Mouse (Mus musculus): Measurements from ENCODE around the gene Notum. TPM values are rescaled to one million over a fixed set of nuclear protein-coding genes. Genes with fewer than 3 reads are reported as not detected.

Gene Notum
- polyA plus RNA-seq, 1 experiment from 2014 or later: 7.4 TPM

GRCm38 (mm10) chr11:120625152-120625775, 35.7 kb downstream of the Notum start, which contains the start of gene Sirt7:
TSS of gene Sirt7 (minus strand) at chr11:120625240.
- Histone ChIP-seq H3K27ac (peak within 1 kb of the TSS; percentile 95), H3K9ac (ENCODE audit: low read depth, low read length) (peak within 1 kb of the TSS; percentile 86), H3K36me3 (ENCODE audit: insufficient read depth, low read length) (peaks cover 22% of the 10 kb centered on the region), H3K4me1 (replicated peaks; ENCODE audit: insufficient read depth, low read length) (peaks cover 14% of the 10 kb centered on the region), H3K4me2 (ENCODE audit: low read length) (peak within 1 kb of the TSS; percentile 75), H3K9me3 (replicated peaks; ENCODE audit: low read length) (no peaks in the 10 kb centered on the region), H3K4me3 (replicated peaks; ENCODE audit: low read depth, low read length) (peak within 1 kb of the TSS; percentile 91), H3K27me3 (ENCODE audit: insufficient read depth, low read length) (no peaks in the 10 kb centered on the region)
- ATAC-seq (replicated peaks; ENCODE audit: low FRiP score, low read depth) (peak; percentile 18; the same call in 1 of the 2 replicates), DNase-seq (ENCODE audit: low spot score) (no peak)
- no peak for TF ChIP-seq CTCF (IDR thresholded peaks at IDR 0.05; ENCODE audit: low read depth)
- WGBS: 16% methylated on average over 5 of the region's 5 CpGs

- under 1% methylated on average over 53 of the region's 53 CpGs for WGBS
- peak overlapping the region; percentile 91 for H3K4me3 ChIP-seq (replicated peaks; ENCODE audit: low read depth, low read length)
These were observed 36.3 kb downstream of the Notum start for GRCm38 (mm10) chr11:120624680-120625111.

GRCm38 (mm10) chr11:120623961-120624679, 36.9 kb downstream of the Notum start:
- DNase-seq (ENCODE audit: low spot score) (peak; percentile 81), ATAC-seq (replicated peaks; ENCODE audit: low FRiP score, low read depth) (peak; percentile 64)
- no peaks in the 10 kb centered on the region for H3K9me3 ChIP-seq (replicated peaks; ENCODE audit: low read length)
- H3K27ac ChIP-seq: peak overlapping the region; percentile 95
- peaks cover 5% of the 10 kb centered on the region; the same call in 1 of the 2 replicates for H3K4me1 ChIP-seq (replicated peaks; ENCODE audit: insufficient read depth, low read length)
- peak overlapping the region; percentile 75 for H3K4me2 ChIP-seq (ENCODE audit: low read length)
- 12% methylated on average over 30 of the region's 30 CpGs for WGBS
- H3K9ac ChIP-seq (ENCODE audit: low read depth, low read length): peak overlapping the region; percentile 86
- peak overlapping the region; percentile 91 for H3K4me3 ChIP-seq (replicated peaks; ENCODE audit: low read depth, low read length)
- peak; percentile 73 for TF ChIP-seq CTCF (IDR thresholded peaks at IDR 0.05; ENCODE audit: low read depth)
- peaks cover 28% of the 10 kb centered on the region for H3K36me3 ChIP-seq (ENCODE audit: insufficient read depth, low read length)
- H3K27me3 ChIP-seq (ENCODE audit: insufficient read depth, low read length): no peaks in the 10 kb centered on the region

More at GRCm38 (mm10) chr11:120624680-120625111, 36.3 kb downstream of the Notum start:
- Histone ChIP-seq H3K27ac (peak overlapping the region; percentile 95), H3K27me3 (ENCODE audit: insufficient read depth, low read length) (no peaks in the 10 kb centered on the region), H3K9ac (ENCODE audit: low read depth, low read length) (peak overlapping the region; percentile 86), H3K4me1 (replicated peaks; ENCODE audit: insufficient read depth, low read length) (peaks cover 8% of the 10 kb centered on the region), H3K36me3 (ENCODE audit: insufficient read depth, low read length) (peaks cover 28% of the 10 kb centered on the region), H3K4me2 (ENCODE audit: low read length) (peak overlapping the region; percentile 75), H3K9me3 (replicated peaks; ENCODE audit: low read length) (no peaks in the 10 kb centered on the region)
- DNase-seq (ENCODE audit: low spot score): peak; percentile 96
- peak; percentile 62 for ATAC-seq (replicated peaks; ENCODE audit: low FRiP score, low read depth)
- TF ChIP-seq CTCF (IDR thresholded peaks at IDR 0.05; ENCODE audit: low read depth): no peak

- WGBS: 96% methylated on average over 6 of the region's 6 CpGs
- no peak for TF ChIP-seq CTCF (IDR thresholded peaks at IDR 0.05; ENCODE audit: low read depth)
- DNase-seq (ENCODE audit: low spot score) (no peak), ATAC-seq (replicated peaks; ENCODE audit: low FRiP score, low read depth) (no peak)
- H3K36me3 ChIP-seq (ENCODE audit: insufficient read depth, low read length): peaks cover 22% of the 10 kb centered on the region
- no peak overlapping the region for H3K27ac ChIP-seq
- H3K4me3 ChIP-seq (replicated peaks; ENCODE audit: low read depth, low read length): no peak overlapping the region
- H3K4me1 ChIP-seq (replicated peaks; ENCODE audit: insufficient read depth, low read length): peaks cover 5% of the 10 kb centered on the region; the same call in 1 of the 2 replicates
- H3K4me2 ChIP-seq (ENCODE audit: low read length): no peak overlapping the region
- H3K27me3 ChIP-seq (ENCODE audit: insufficient read depth, low read length): no peaks in the 10 kb centered on the region
- no peak overlapping the region for H3K9ac ChIP-seq (ENCODE audit: low read depth, low read length)
- no peaks in the 10 kb centered on the region for H3K9me3 ChIP-seq (replicated peaks; ENCODE audit: low read length)
These were observed 38.2 kb downstream of the Notum start for GRCm38 (mm10) chr11:120622805-120623204.

- Histone ChIP-seq H3K27me3 (ENCODE audit: insufficient read depth, low read length) (no peaks in the 10 kb centered on the region), H3K9me3 (replicated peaks; ENCODE audit: low read length) (no peaks in the 10 kb centered on the region), H3K36me3 (ENCODE audit: insufficient read depth, low read length) (peaks cover 16% of the 10 kb centered on the region), H3K4me3 (replicated peaks; ENCODE audit: low read depth, low read length) (no peak overlapping the region), H3K27ac (no peak overlapping the region), H3K4me1 (replicated peaks; ENCODE audit: insufficient read depth, low read length) (peaks cover 8% of the 10 kb centered on the region; the same call in 1 of the 2 replicates), H3K4me2 (ENCODE audit: low read length) (no peak overlapping the region), H3K9ac (ENCODE audit: low read depth, low read length) (no peak overlapping the region)
- no peak for ATAC-seq (replicated peaks; ENCODE audit: low FRiP score, low read depth)
- 92% methylated on average over 14 of the region's 14 CpGs for WGBS
- TF ChIP-seq CTCF (IDR thresholded peaks at IDR 0.05; ENCODE audit: low read depth): no peak
- no peak for DNase-seq (ENCODE audit: low spot score)
These were observed 40.8 kb downstream of the Notum start for GRCm38 (mm10) chr11:120620195-120620594.

Data from kidney, postnatal 0 days (tissue).